Mouse (Mus musculus) embryonic facial prominence, embryonic 12.5 days (tissue): Measurements from ENCODE around the gene Maml2. TPM values are rescaled to one million over a fixed set of nuclear protein-coding genes. Genes with fewer than 3 reads are reported as not detected.

Source experiments
- ATAC-seq: fragments of 200-750 bp; cut with Nextera tagmentation; 2 replicates; pipeline ENCODE4 v1.8.0; 2017; ENCODE audit not compliant: insufficient number of reproducible peaks, insufficient read depth, low FRiP score, low TSS enrichment
- H3K27ac ChIP-seq: fragments of 300-500 bp; sonication (generic); 2 replicates; pipeline ENCODE4 v1.5.1; 2016; ENCODE audit warnings: mild to moderate bottlenecking
- H3K27me3 ChIP-seq: fragments of 300-500 bp; sonication (generic); 2 replicates; pipeline ENCODE4 v1.6.1; 2016; ENCODE audit warnings: mild to moderate bottlenecking, moderate library complexity
- H3K36me3 ChIP-seq: fragments of 300-500 bp; sonication (generic); 2 replicates; pipeline ENCODE4 v1.6.1; 2016; ENCODE audit warnings: mild to moderate bottlenecking
- H3K4me1 ChIP-seq: fragments of 300-500 bp; sonication (generic); 2 replicates; pipeline ENCODE4 v1.6.1; 2016
- H3K4me2 ChIP-seq: fragments of 300-500 bp; sonication (generic); replicated peaks from 2 replicates; pipeline ENCODE4 v1.6.1; 2016; ENCODE audit warnings: mild to moderate bottlenecking, moderate library complexity
- H3K4me3 ChIP-seq: fragments of 300-500 bp; sonication (generic); 2 replicates; pipeline ENCODE4 v1.5.1; 2016; ENCODE audit warnings: mild to moderate bottlenecking
- H3K9ac ChIP-seq: fragments of 300-500 bp; sonication (generic); 2 replicates; pipeline ENCODE4 v1.6.1; 2016; ENCODE audit warnings: mild to moderate bottlenecking, moderate library complexity
- H3K9me3 ChIP-seq: fragments of 300-500 bp; sonication (generic); 2 replicates; pipeline ENCODE4 v1.6.1; 2016; ENCODE audit warnings: mild to moderate bottlenecking, moderate library complexity
- WGBS: fragments of 180-500 bp; shearing (Covaris S2); methylation state at CpG from one replicate; pipeline ENCODE4 v1.1.7; 2016; 5-methylcytosine and 5-hydroxymethylcytosine counted together
- polyA plus RNA-seq: library from polyadenylated mRNA; unstranded; fragments of >200 nt; fragmentation: Nextera tagmentation; extraction: Ambion mirVana; gene quantifications from 2 replicates; pipeline ENCODE4 v1.2.1, GENCODE M21; 2016

The Maml2 gene
- polyA plus RNA-seq, 1 experiment from 2014 or later = 13.6 TPM

GRCm38 (mm10) chr9:13671125-13671769 lies 373.5 kb downstream of the Maml2 start:
- ATAC-seq = no peak
- Histone ChIP-seq H3K27me3 (no peaks in the 10 kb centered on the region), H3K36me3 (no peaks in the 10 kb centered on the region), H3K4me3 (no peak overlapping the region), H3K4me2 (no peak overlapping the region), H3K27ac (no peak overlapping the region), H3K4me1 (no peaks in the 10 kb centered on the region), H3K9me3 (no peaks in the 10 kb centered on the region), H3K9ac (no peak overlapping the region)
- 80% methylated on average over 3 of the region's 3 CpGs for WGBS

- H3K36me3 ChIP-seq = no peaks in the 10 kb centered on the region
- H3K9ac ChIP-seq = no peak overlapping the region
- H3K4me2 ChIP-seq = no peak overlapping the region
- 75% methylated on average over 2 of the region's 2 CpGs for WGBS
- H3K27me3 ChIP-seq = no peaks in the 10 kb centered on the region
- no peak overlapping the region for H3K27ac ChIP-seq
- H3K4me3 ChIP-seq = no peak overlapping the region
- H3K9me3 ChIP-seq = no peaks in the 10 kb centered on the region
- peak; percentile 15; the same call in 1 of the 2 replicates for ATAC-seq
- H3K4me1 ChIP-seq = no peaks in the 10 kb centered on the region
Measured at GRCm38 (mm10) chr9:13673304-13673703, 375.5 kb downstream of the Maml2 start.

GRCm38 (mm10) chr9:13678026-13678425 lies 380.3 kb downstream of the Maml2 start:
- Histone ChIP-seq H3K4me2 (no peak overlapping the region), H3K9ac (no peak overlapping the region), H3K36me3 (no peaks in the 10 kb centered on the region), H3K9me3 (no peaks in the 10 kb centered on the region), H3K4me3 (no peak overlapping the region), H3K27ac (no peak overlapping the region), H3K4me1 (peaks cover 10% of the 10 kb centered on the region; the same call in 1 of the 2 replicates), H3K27me3 (no peaks in the 10 kb centered on the region)
- ATAC-seq = no peak
- 86% methylated on average over 2 of the region's 2 CpGs for WGBS

- Histone ChIP-seq H3K27me3 (no peaks in the 10 kb centered on the region), H3K4me1 (peaks cover 10% of the 10 kb centered on the region; the same call in 1 of the 2 replicates), H3K9me3 (no peaks in the 10 kb centered on the region), H3K27ac (no peak overlapping the region), H3K4me2 (no peak overlapping the region), H3K36me3 (no peaks in the 10 kb centered on the region), H3K9ac (no peak overlapping the region), H3K4me3 (no peak overlapping the region)
- WGBS = 93% methylated on average over 2 of the region's 2 CpGs
- ATAC-seq = no peak
Measured at GRCm38 (mm10) chr9:13679696-13680095, 381.9 kb downstream of the Maml2 start.

- H3K27ac ChIP-seq = peak overlapping the region; percentile 65; the same call in 1 of the 2 replicates
- 71% methylated on average over 8 of the region's 8 CpGs for WGBS
- H3K4me2 ChIP-seq = peak overlapping the region; percentile 35
- no peaks in the 10 kb centered on the region for H3K36me3 ChIP-seq
- no peak overlapping the region for H3K4me3 ChIP-seq
- ATAC-seq = no peak
- no peaks in the 10 kb centered on the region for H3K27me3 ChIP-seq
- H3K9me3 ChIP-seq = no peaks in the 10 kb centered on the region
- H3K4me1 ChIP-seq = peaks cover 10% of the 10 kb centered on the region; the same call in 1 of the 2 replicates
- H3K9ac ChIP-seq = no peak overlapping the region
Measured at GRCm38 (mm10) chr9:13681147-13681546, 383.4 kb downstream of the Maml2 start.

- Histone ChIP-seq H3K9me3 (no peaks in the 10 kb centered on the region), H3K9ac (no peak overlapping the region), H3K4me3 (no peak overlapping the region), H3K27me3 (no peaks in the 10 kb centered on the region), H3K4me1 (peaks cover 10% of the 10 kb centered on the region; the same call in 1 of the 2 replicates), H3K36me3 (no peaks in the 10 kb centered on the region), H3K4me2 (peak overlapping the region; percentile 35), H3K27ac (peak overlapping the region; percentile 65; the same call in 1 of the 2 replicates)
- ATAC-seq = 0 out of 2 replicates have a peak, but pooled peaks have one; percentile 28
- WGBS = 8% methylated on average over 8 of the region's 8 CpGs
Measured at GRCm38 (mm10) chr9:13681581-13682038, 383.9 kb downstream of the Maml2 start.

- Histone ChIP-seq H3K4me2 (no peak overlapping the region), H3K9ac (no peak overlapping the region), H3K9me3 (no peaks in the 10 kb centered on the region), H3K27ac (no peak overlapping the region), H3K4me3 (no peak overlapping the region), H3K4me1 (peaks cover 10% of the 10 kb centered on the region; the same call in 1 of the 2 replicates), H3K36me3 (no peaks in the 10 kb centered on the region), H3K27me3 (no peaks in the 10 kb centered on the region)
- ATAC-seq = no peak
- 89% methylated on average over 6 of the region's 6 CpGs for WGBS
Measured at GRCm38 (mm10) chr9:13684327-13684934, 386.7 kb downstream of the Maml2 start.

- Histone ChIP-seq H3K9me3 (no peaks in the 10 kb centered on the region), H3K9ac (no peak overlapping the region), H3K27ac (no peak overlapping the region), H3K4me2 (no peak overlapping the region), H3K27me3 (no peaks in the 10 kb centered on the region), H3K4me1 (no peaks in the 10 kb centered on the region), H3K4me3 (no peak overlapping the region), H3K36me3 (no peaks in the 10 kb centered on the region)
- ATAC-seq = no peak
- WGBS = 89% methylated on average over 19 of the region's 19 CpGs
Measured at GRCm38 (mm10) chr9:13686977-13687659, 389.4 kb downstream of the Maml2 start.

- WGBS = 69% methylated on average over 9 of the region's 9 CpGs
Measured at GRCm38 (mm10) chr9:13688997-13689396, 391.2 kb downstream of the Maml2 start.

GRCm38 (mm10) chr9:13690321-13690720 lies 392.6 kb downstream of the Maml2 start:
- no peak overlapping the region for H3K27ac ChIP-seq
- H3K4me2 ChIP-seq = no peak overlapping the region
- no peaks in the 10 kb centered on the region for H3K36me3 ChIP-seq
- WGBS = 26% methylated on average over 8 of the region's 8 CpGs
- no peaks in the 10 kb centered on the region for H3K27me3 ChIP-seq
- H3K4me3 ChIP-seq = no peak overlapping the region
- ATAC-seq = no peak
- no peak overlapping the region for H3K9ac ChIP-seq
- H3K9me3 ChIP-seq = no peaks in the 10 kb centered on the region
- H3K4me1 ChIP-seq = no peaks in the 10 kb centered on the region

More at GRCm38 (mm10) chr9:13688997-13689396, 391.2 kb downstream of the Maml2 start:
- Histone ChIP-seq H3K27me3 (no peaks in the 10 kb centered on the region), H3K27ac (no peak overlapping the region), H3K9ac (no peak overlapping the region), H3K36me3 (no peaks in the 10 kb centered on the region), H3K4me3 (no peak overlapping the region), H3K4me2 (no peak overlapping the region), H3K9me3 (no peaks in the 10 kb centered on the region), H3K4me1 (no peaks in the 10 kb centered on the region)
- ATAC-seq = no peak

- no peak for ATAC-seq
- Histone ChIP-seq H3K36me3 (no peaks in the 10 kb centered on the region), H3K27ac (no peak overlapping the region), H3K9me3 (no peaks in the 10 kb centered on the region), H3K9ac (no peak overlapping the region), H3K27me3 (no peaks in the 10 kb centered on the region), H3K4me3 (no peak overlapping the region), H3K4me1 (no peaks in the 10 kb centered on the region), H3K4me2 (no peak overlapping the region)
- WGBS = 83% methylated on average over 3 of the region's 3 CpGs
Measured at GRCm38 (mm10) chr9:13693693-13694284, 396.0 kb downstream of the Maml2 start.
